Mouse (Mus musculus): Measurements from ENCODE around the gene Hook2.

DNA sequence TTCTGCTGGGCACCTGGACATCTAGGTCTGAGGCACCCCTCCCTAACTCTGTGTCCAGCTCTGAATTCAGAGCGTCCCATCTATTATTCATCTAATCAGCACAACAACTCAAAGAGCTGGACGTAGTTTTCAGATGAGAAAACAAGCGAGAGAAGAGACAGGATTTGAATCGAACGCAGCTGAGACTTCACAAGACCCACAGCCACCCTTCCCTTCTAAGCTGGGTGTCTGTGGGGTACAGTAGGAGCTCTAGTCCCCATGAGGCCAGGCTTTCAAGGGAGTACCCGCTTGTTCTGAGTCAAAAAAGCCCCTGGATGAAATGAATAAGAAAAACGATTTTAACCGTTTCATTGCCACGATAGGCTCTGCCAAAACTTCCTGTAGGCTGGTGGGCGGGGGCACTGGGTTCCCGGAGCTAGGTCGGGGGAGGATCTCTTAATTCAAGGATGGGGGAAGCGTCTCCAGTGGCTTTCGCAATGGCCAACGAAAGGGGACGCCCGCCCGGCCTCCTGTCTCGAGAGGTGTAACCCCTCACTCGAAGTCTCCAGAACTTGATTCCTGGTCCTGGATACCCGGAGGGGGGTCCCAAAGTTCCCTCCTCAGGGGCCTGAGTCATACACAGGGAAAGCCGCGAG is 5.2 kb upstream of the Hook2 start:
- no peak for TF ChIP-seq CTCF (conservative IDR thresholded peaks at IDR 0.05 in 1 of 2, IDR thresholded peaks at IDR 0.05 in 1 of 2; ENCODE audit: low read depth in 2 of 2, low read length in 2 of 2)
- TF ChIP-seq POLR2A (IDR thresholded peaks at IDR 0.05; ENCODE audit: low read depth, low read length) = peak; percentile 51
